Mouse (Mus musculus) limb, embryonic 11.5 days (tissue): ENCODE results near the gene Tardbp. TPM values are rescaled to one million over a fixed set of nuclear protein-coding genes. Genes with fewer than 3 reads are reported as not detected.

Experiments used
- ATAC-seq: fragments of 200-750 bp; cut with Nextera tagmentation; 2 replicates; pipeline ENCODE4 v1.8.0; 2017; ENCODE audit warnings: low read depth; ENCODE audit not compliant: insufficient number of reproducible peaks, low FRiP score, low TSS enrichment
- DNase-seq: peaks from one replicate; pipeline ENCODE4 v3.0.0-alpha.2; 2015; ENCODE audit warnings: low spot score
- H3K27ac ChIP-seq: fragments of 300-500 bp; sonication (generic); replicated peaks from 2 replicates; pipeline ENCODE4 v1.5.1; 2014; ENCODE audit warnings: low read depth, mild to moderate bottlenecking, low read length
- H3K27me3 ChIP-seq: fragments of 300-500 bp; sonication (generic); 2 replicates; pipeline ENCODE4 v1.6.1; 2014; ENCODE audit warnings: mild to moderate bottlenecking, low read length, mixed read lengths; ENCODE audit not compliant: control insufficient read depth, insufficient read depth
- H3K36me3 ChIP-seq: fragments of 300-500 bp; sonication (generic); 2 replicates; pipeline ENCODE4 v1.6.1; 2014; ENCODE audit warnings: mild to moderate bottlenecking, low read length, moderate library complexity, mixed read lengths; ENCODE audit not compliant: control insufficient read depth, insufficient read depth
- H3K4me1 ChIP-seq: fragments of 300-500 bp; sonication (generic); 2 replicates; pipeline ENCODE4 v1.6.1; 2014; ENCODE audit warnings: low read length, mixed read lengths; ENCODE audit not compliant: control insufficient read depth, insufficient read depth
- H3K4me2 ChIP-seq: fragments of 300-500 bp; sonication (generic); 2 replicates; pipeline ENCODE4 v1.6.1; 2014; ENCODE audit warnings: low read depth, mild to moderate bottlenecking, moderate library complexity; ENCODE audit not compliant: severe bottlenecking
- H3K4me3 ChIP-seq: fragments of 300-500 bp; sonication (generic); 2 replicates; pipeline ENCODE4 v1.5.1; 2014; ENCODE audit warnings: low read depth, low read length
- H3K9ac ChIP-seq: fragments of 300-500 bp; sonication (generic); 2 replicates; pipeline ENCODE4 v1.6.1; 2014; ENCODE audit warnings: mild to moderate bottlenecking, low read length
- H3K9me3 ChIP-seq: fragments of 300-500 bp; sonication (generic); 2 replicates; pipeline ENCODE4 v1.6.1; 2016; ENCODE audit warnings: low read length; ENCODE audit not compliant: control insufficient read depth
- WGBS: fragments of 180-500 bp; shearing (Covaris S2); extraction: QIAGEN DNeasy Blood & Tissue Kit; methylation state at CpG from one replicate; pipeline ENCODE4 v1.1.7; 2014; 5-methylcytosine and 5-hydroxymethylcytosine counted together
- polyA plus RNA-seq: library from polyadenylated mRNA; unstranded; fragments of >200 nt; fragmentation: Nextera tagmentation; extraction: Ambion mirVana; gene quantifications from 2 replicates; pipeline ENCODE4 v1.2.1, GENCODE M21; 2014

Tardbp gene
- polyA plus RNA-seq, 1 experiment from 2014 or later: 198 TPM

- Histone ChIP-seq H3K27me3 (no peaks in the 10 kb centered on the region), H3K4me1 (no peaks in the 10 kb centered on the region), H3K4me3 (no peak overlapping the region), H3K4me2 (no peak overlapping the region), H3K36me3 (no peaks in the 10 kb centered on the region), H3K9ac (no peak overlapping the region), H3K9me3 (no peaks in the 10 kb centered on the region), H3K27ac (no peak overlapping the region)
- ATAC-seq (no peak), DNase-seq (no peak)
- WGBS: 71% methylated on average over 3 of the region's 3 CpGs
These were observed 5.3 kb upstream of the Tardbp start for GRCm38 (mm10) chr4:148632013-148632692.

DNA sequence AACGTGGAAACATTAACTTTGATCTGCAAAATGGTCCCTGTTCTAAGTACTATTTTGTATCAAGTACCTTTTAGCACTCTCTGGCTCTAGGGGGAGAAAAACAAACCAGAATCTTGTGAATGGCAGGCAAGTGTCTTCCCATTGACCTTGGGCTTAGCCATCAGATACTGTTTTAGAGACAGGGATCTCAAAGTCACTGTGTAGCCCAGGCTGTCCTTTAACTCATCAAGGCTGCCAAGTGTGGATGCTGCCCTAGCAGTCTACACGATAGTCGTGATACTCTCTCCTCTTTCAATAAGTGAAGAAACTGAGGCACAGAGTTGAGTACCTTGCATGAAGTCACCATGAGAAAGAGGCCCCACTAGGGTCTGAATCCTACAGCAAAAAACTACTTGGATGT, 427 bp upstream of the Tardbp start:
- peak; percentile 29; the same call in 1 of the 2 replicates for ATAC-seq
- Histone ChIP-seq H3K36me3 (peaks cover 15% of the 10 kb centered on the region; the same call in 1 of the 2 replicates), H3K27ac (no peak overlapping the region), H3K4me2 (peak overlapping the region; percentile 24), H3K27me3 (no peaks in the 10 kb centered on the region), H3K4me3 (peak overlapping the region; percentile 92), H3K4me1 (no peaks in the 10 kb centered on the region; the same call in 1 of the 2 replicates), H3K9ac (peak overlapping the region; percentile 99), H3K9me3 (no peaks in the 10 kb centered on the region)
- 62% methylated on average over 3 of the region's 3 CpGs for WGBS
- DNase-seq: no peak

DNA sequence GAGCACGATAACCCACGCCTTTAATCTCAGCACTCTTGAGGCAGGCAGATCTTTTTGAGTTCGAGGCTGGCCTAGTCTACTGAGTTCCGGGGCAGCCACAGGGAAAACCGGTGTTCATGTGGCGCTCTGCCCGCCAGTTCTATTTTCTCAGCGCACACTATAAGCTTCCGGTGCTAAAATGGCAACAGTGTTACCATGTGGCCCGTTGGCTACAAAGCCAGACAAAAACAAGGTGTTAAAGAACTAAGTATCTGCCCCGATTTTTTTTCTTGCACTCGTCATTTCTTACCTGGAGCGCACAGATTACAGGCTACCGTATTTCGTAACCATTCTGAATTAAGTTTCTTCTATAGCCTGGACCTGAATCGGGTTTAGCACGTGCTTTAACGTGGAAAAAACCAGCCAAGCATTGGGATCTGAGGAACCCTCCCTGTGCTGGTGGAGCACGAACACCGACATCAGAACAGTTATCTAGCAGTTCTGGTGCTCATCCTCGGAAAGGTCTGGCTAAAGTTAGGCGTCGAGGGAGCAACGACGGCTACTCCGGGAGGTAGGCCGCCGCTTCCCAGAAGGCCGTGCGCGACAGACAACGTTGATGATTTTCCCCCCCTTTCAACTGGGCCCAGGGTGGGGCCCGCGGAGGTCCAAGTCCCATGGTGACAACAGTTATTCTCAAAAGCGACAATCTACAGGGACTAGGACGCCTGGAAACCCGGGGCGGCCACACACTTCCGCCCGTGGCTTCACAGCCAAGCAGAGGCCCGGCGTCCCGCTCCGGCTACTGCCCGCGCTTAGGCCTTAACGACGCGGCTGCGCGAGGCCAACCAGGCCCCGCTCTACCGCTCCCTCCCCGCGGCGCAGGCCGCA, 830 bp downstream of the Tardbp start:
- under 1% methylated on average over 57 of the region's 57 CpGs for WGBS
- Histone ChIP-seq H3K27ac (peak overlapping the region; percentile 91), H3K9me3 (no peaks in the 10 kb centered on the region), H3K27me3 (no peaks in the 10 kb centered on the region), H3K4me2 (peak overlapping the region; percentile 47), H3K9ac (peak overlapping the region; percentile 99), H3K4me3 (peak overlapping the region; percentile 92), H3K4me1 (no peaks in the 10 kb centered on the region; the same call in 1 of the 2 replicates), H3K36me3 (peaks cover 23% of the 10 kb centered on the region)
- ATAC-seq (peak; percentile 23; the same call in 1 of the 2 replicates), DNase-seq (peak; percentile 61)

GRCm38 (mm10) chr4:148625010-148625409, 1.8 kb downstream of the Tardbp start:
- H3K27me3 ChIP-seq: no peaks in the 10 kb centered on the region
- ATAC-seq: no peak
- 89% methylated on average over 10 of the region's 10 CpGs for WGBS
- peaks cover 28% of the 10 kb centered on the region for H3K36me3 ChIP-seq
- no peaks in the 10 kb centered on the region for H3K9me3 ChIP-seq
- H3K4me3 ChIP-seq: peak overlapping the region; percentile 16; the same call in 1 of the 2 replicates
- no peak for DNase-seq
- peak overlapping the region; percentile 28 for H3K4me2 ChIP-seq
- no peak overlapping the region for H3K27ac ChIP-seq
- no peaks in the 10 kb centered on the region; the same call in 1 of the 2 replicates for H3K4me1 ChIP-seq
- H3K9ac ChIP-seq: no peak overlapping the region

DNA sequence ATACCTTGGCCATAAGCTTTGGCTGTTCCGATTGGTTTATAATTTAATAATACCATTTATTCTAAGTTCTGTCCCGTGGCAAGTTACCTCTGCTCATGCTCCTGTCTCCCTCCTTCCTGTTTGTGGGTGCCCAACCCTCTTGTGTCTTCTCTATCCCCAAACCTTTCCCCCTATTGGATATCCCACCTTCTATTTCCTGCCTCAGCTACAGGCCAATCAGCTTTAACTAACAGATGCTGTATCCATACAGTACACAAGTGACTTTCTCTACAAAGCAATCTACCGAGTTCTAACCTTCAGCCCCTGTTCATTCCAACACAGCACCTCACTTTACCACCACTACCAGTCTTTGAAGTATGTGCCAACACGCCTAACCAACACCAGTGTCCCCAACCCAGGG, 3.2 kb downstream of the Tardbp start:
- H3K4me2 ChIP-seq: no peak overlapping the region
- H3K9ac ChIP-seq: no peak overlapping the region
- 90% methylated on average over 4 of the region's 4 CpGs for WGBS
- H3K4me3 ChIP-seq: no peak overlapping the region
- no peaks in the 10 kb centered on the region; the same call in 1 of the 2 replicates for H3K4me1 ChIP-seq
- H3K9me3 ChIP-seq: no peaks in the 10 kb centered on the region
- H3K27ac ChIP-seq: no peak overlapping the region
- no peaks in the 10 kb centered on the region for H3K27me3 ChIP-seq
- peaks cover 42% of the 10 kb centered on the region for H3K36me3 ChIP-seq
- no peak for DNase-seq
- ATAC-seq: no peak

GRCm38 (mm10) chr4:148622485-148622884, 4.3 kb downstream of the Tardbp start:
- H3K4me2 ChIP-seq: no peak overlapping the region
- 96% methylated on average over 4 of the region's 4 CpGs for WGBS
- H3K9me3 ChIP-seq: no peaks in the 10 kb centered on the region
- H3K27ac ChIP-seq: no peak overlapping the region
- no peaks in the 10 kb centered on the region for H3K27me3 ChIP-seq
- H3K4me1 ChIP-seq: no peaks in the 10 kb centered on the region; the same call in 1 of the 2 replicates
- H3K36me3 ChIP-seq: peaks cover 48% of the 10 kb centered on the region
- H3K4me3 ChIP-seq: no peak overlapping the region
- no peak for ATAC-seq
- DNase-seq: no peak
- H3K9ac ChIP-seq: no peak overlapping the region

DNA sequence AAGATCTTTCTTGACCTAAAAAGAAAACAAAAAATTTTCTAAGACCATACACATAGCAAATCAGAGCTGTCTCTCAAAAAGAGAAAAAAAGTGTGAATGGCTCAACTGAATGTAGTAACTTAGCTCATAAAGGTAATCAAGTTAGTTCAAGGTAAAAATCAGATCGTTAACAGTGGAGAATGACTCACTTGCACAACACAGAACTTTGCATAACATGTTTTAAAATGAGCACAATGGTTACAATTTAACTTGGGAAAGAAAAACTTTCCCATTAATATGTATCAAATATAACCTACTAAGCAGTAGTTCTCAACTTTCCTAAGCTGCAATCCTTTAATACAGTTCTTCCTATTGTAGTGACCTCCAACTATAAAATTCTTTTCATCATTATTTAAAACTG, 6.1 kb downstream of the Tardbp start:
- Histone ChIP-seq H3K27me3 (no peaks in the 10 kb centered on the region), H3K27ac (no peak overlapping the region), H3K4me2 (no peak overlapping the region), H3K4me1 (no peaks in the 10 kb centered on the region; the same call in 1 of the 2 replicates), H3K4me3 (no peak overlapping the region), H3K9ac (no peak overlapping the region), H3K36me3 (peaks cover 51% of the 10 kb centered on the region), H3K9me3 (no peaks in the 10 kb centered on the region)
- 94% methylated on average over 1 of the region's 1 CpGs for WGBS
- DNase-seq: no peak
- no peak for ATAC-seq

- Histone ChIP-seq H3K36me3 (peaks cover 48% of the 10 kb centered on the region), H3K4me3 (no peak overlapping the region), H3K9me3 (no peaks in the 10 kb centered on the region), H3K4me1 (no peaks in the 10 kb centered on the region; the same call in 1 of the 2 replicates), H3K4me2 (no peak overlapping the region), H3K9ac (no peak overlapping the region), H3K27me3 (no peaks in the 10 kb centered on the region), H3K27ac (no peak overlapping the region)
- DNase-seq: no peak
- no peak for ATAC-seq
- 76% methylated on average over 1 of the region's 1 CpGs for WGBS
These were observed 7.0 kb downstream of the Tardbp start for GRCm38 (mm10) chr4:148619805-148620204.
